Mouse (Mus musculus) hindbrain, embryonic 14.5 days (tissue): ENCODE measurements around the gene Smco4. TPM values are rescaled to one million over a fixed set of nuclear protein-coding genes. Genes with fewer than 3 reads are reported as not detected.
"Not testable (repeated sequence)": the region's sequence is repeated elsewhere in the genome, so short reads cannot be mapped to it uniquely, and the experiment has no call there.

ENCODE experiments used
- ATAC-seq: fragments of 200-750 bp; cut with Nextera tagmentation; 2 replicates; pipeline ENCODE4 v1.8.0; 2017; ENCODE audit warnings: moderate number of reproducible peaks, mild to moderate bottlenecking, moderate TSS enrichment, moderate library complexity; ENCODE audit not compliant: low FRiP score
- DNase-seq: peaks from one replicate; pipeline ENCODE4 v3.0.0-alpha.2; 2015; ENCODE audit warnings: low spot score
- H3K27ac ChIP-seq: fragments of 300-500 bp; sonication (generic); 2 replicates; pipeline ENCODE4 v1.5.1; 2014; ENCODE audit warnings: mild to moderate bottlenecking, moderate library complexity
- H3K27me3 ChIP-seq: fragments of 300-500 bp; sonication (generic); 2 replicates; pipeline ENCODE4 v1.6.1; 2014; ENCODE audit warnings: mild to moderate bottlenecking, low read length, mixed read lengths; ENCODE audit not compliant: control insufficient read depth, insufficient read depth
- H3K36me3 ChIP-seq: fragments of 300-500 bp; sonication (generic); replicated peaks from 2 replicates; pipeline ENCODE4 v1.6.1; 2014; ENCODE audit not compliant: control insufficient read depth, insufficient read depth
- H3K4me1 ChIP-seq: fragments of 300-500 bp; sonication (generic); replicated peaks from 2 replicates; pipeline ENCODE4 v1.6.1; 2014; ENCODE audit warnings: antibody characterized with exemption, low read length, mixed read lengths; ENCODE audit not compliant: control insufficient read depth, insufficient read depth
- H3K4me2 ChIP-seq: fragments of 300-500 bp; sonication (generic); replicated peaks from 2 replicates; pipeline ENCODE4 v1.6.1; 2014; ENCODE audit warnings: mild to moderate bottlenecking, moderate library complexity
- H3K4me3 ChIP-seq: fragments of 300-500 bp; sonication (generic); replicated peaks from 2 replicates; pipeline ENCODE4 v1.5.1; 2014; ENCODE audit warnings: mild to moderate bottlenecking, low read length
- H3K9ac ChIP-seq: fragments of 300-500 bp; sonication (generic); 2 replicates; pipeline ENCODE4 v1.6.1; 2014
- H3K9me3 ChIP-seq: fragments of 300-500 bp; sonication (generic); 2 replicates; pipeline ENCODE4 v1.6.1; 2016; ENCODE audit warnings: low read length; ENCODE audit not compliant: control insufficient read depth
- WGBS: fragments of 180-500 bp; shearing (Covaris S2); extraction: QIAGEN DNeasy Blood & Tissue Kit; methylation state at CpG from one replicate; pipeline ENCODE4 v1.1.7; 2014; 5-methylcytosine and 5-hydroxymethylcytosine counted together
- polyA plus RNA-seq: library from polyadenylated mRNA; unstranded; fragments of >200 nt; fragmentation: Nextera tagmentation; extraction: Ambion mirVana; gene quantifications from 2 replicates; pipeline ENCODE4 v1.2.1, GENCODE M21; 2014

Gene Smco4
- polyA plus RNA-seq, 1 experiment from 2014 or later: 2.2 TPM

DNA sequence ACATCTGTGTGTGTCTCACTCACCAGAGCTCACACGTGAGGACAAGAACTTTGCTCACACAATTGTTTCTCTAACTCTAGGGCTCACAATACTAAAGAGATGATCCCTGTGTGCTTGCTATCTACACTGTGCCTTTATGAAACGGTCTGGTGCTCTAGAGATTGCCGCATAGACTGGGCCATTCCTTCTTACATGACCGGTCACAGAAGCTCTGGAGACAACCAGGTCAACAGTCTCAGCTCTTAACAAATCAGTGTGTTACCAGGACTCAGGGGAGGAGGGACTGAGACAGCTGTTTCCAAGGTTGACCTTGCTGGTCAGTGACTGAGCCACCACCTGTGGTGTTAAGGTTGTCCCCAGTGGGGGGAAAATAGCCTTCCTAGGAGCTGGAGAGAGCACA is 1.5 kb upstream of the Smco4 start:
- Histone ChIP-seq H3K27ac (no peak overlapping the region), H3K9me3 (no peaks in the 10 kb centered on the region), H3K9ac (no peak overlapping the region), H3K4me2 (no peak overlapping the region), H3K4me3 (no peak overlapping the region), H3K36me3 (no peaks in the 10 kb centered on the region), H3K27me3 (no peaks in the 10 kb centered on the region; the same call in 1 of the 2 replicates), H3K4me1 (peaks cover 15% of the 10 kb centered on the region)
- 82% methylated on average over 4 of the region's 4 CpGs for WGBS
- ATAC-seq (no peak), DNase-seq (no peak)

DNA sequence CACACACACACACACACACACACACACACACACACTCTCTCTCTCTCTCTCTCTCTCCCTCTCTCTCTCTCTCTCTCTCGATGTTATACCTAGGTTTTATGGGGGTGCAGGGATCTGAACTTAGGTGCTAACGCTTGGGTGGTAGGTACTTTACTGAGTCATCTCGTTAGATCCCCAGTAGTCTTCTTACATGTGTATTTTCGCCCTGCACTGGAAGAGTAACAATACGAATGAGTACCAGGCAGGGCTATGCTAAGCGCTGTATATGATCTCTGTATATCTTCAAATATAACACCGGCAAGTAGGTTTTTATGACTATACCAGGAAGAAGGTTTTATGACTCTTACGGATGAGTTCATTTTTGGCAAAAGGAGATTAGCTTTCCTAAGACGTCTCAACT is 831 bp upstream of the Smco4 start:
- 87% methylated on average over 9 of the region's 9 CpGs for WGBS
- DNase-seq (no peak), ATAC-seq (no peak)
- H3K4me3 ChIP-seq: no peak overlapping the region
- H3K36me3 ChIP-seq: no peaks in the 10 kb centered on the region
- H3K9ac ChIP-seq: no peak overlapping the region
- peaks cover 15% of the 10 kb centered on the region for H3K4me1 ChIP-seq
- H3K4me2 ChIP-seq: no peak overlapping the region
- no peaks in the 10 kb centered on the region for H3K9me3 ChIP-seq
- H3K27me3 ChIP-seq: no peaks in the 10 kb centered on the region; the same call in 1 of the 2 replicates
- no peak overlapping the region for H3K27ac ChIP-seq

DNA sequence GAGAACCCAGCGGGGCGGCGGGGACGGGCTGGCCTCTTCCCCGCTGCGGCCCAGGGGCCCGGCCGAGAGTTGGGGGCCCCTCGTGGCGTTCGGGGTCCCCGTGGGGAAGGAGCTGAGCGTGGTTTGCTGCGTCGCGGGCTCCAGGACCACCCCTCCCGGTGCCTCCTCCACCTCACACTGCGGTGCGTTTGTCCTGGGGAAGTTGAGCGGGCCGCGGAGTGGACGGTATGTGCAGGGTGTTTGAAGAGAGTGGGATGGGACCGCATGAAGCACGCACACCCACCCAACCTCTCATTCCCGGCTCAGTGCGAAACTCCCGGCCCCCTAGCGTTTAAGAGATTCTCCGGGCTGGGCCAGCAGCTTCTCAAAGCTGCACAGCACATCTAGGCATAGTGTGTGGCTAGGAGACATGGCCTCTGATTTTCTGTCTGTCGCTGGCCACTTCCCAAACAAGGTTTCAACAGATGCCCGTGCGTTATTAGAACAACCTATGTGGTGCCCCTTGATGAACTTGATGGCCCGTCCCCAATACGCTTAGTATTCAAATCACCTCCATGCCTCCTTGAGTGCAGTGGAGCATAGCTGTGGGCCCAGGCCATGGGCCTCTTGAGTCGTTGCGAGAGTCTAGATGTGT is 810 bp downstream of the Smco4 start:
- Histone ChIP-seq H3K4me3 (peak overlapping the region; percentile 75), H3K4me2 (peak overlapping the region; percentile 83), H3K9ac (peak overlapping the region; percentile 85), H3K36me3 (no peaks in the 10 kb centered on the region), H3K27ac (peak overlapping the region; percentile 66), H3K4me1 (peaks cover 15% of the 10 kb centered on the region), H3K9me3 (no peaks in the 10 kb centered on the region), H3K27me3 (no peaks in the 10 kb centered on the region; the same call in 1 of the 2 replicates)
- WGBS: 2% methylated on average over 35 of the region's 37 CpGs
- ATAC-seq (peak; percentile 76), DNase-seq (peak; percentile 61)

DNA sequence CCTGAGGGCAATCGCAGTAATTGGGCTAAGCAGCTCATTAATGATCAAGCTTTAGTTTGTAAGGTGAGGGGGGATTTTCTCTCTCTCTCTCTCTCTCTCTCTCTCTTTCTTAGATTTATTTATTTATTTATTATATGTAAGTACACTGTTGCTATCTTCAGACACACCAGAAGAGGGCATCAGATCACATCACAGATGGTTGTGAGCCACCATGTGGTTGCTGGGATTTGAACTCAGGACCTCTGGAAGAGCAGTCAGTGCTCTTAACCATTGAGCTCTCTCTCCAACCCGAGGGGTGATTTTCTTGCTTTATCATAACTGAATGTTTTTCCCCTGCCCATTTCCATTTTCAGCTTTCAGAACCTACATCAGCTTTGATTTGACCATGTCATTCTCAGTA is 2.0 kb downstream of the Smco4 start:
- DNase-seq, H3K4me3 ChIP-seq, H3K9ac ChIP-seq, H3K36me3 ChIP-seq, H3K27me3 ChIP-seq, H3K4me2 ChIP-seq, H3K27ac ChIP-seq, ATAC-seq, H3K9me3 ChIP-seq: not testable (repeated sequence)
- peaks cover 15% of the 10 kb centered on the region for H3K4me1 ChIP-seq
- WGBS: 95% methylated on average over 2 of the region's 2 CpGs

DNA sequence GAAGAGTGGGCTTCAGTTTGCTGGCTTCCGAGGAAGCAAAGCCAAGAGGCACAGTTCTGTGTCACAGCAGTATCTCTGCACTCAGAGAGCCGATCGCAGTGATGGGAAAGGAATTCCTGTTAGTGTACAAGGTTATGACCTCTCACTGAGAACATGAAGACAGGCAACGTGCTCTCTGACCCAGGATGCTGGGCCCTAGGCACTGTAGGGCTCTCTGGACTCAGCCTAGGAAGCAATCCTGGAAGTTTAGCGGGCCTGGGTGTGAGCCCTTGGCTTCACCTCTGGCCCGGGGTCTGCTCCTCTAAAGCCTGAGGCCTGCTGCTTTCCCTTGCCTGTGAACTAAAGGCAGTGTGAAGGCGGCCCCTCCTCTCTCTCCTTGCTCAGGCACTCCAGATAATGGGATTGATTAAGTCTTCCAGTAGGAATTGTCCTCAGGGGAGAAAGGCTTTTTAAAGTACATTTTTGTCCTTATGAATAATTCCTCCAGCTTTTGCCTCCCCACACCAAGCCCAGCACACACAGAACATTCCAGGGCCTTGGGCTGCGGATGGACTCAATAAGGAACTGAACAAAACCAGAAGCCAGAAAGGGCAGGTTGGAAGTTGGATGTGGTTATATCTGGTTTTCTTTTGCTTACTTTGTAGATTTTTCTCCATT is 2.8 kb downstream of the Smco4 start:
- WGBS: 17% methylated on average over 8 of the region's 8 CpGs
- no peaks in the 10 kb centered on the region for H3K36me3 ChIP-seq
- no peak overlapping the region for H3K4me2 ChIP-seq
- H3K27ac ChIP-seq: no peak overlapping the region
- H3K4me1 ChIP-seq: peaks cover 15% of the 10 kb centered on the region
- H3K9ac ChIP-seq: no peak overlapping the region
- H3K9me3 ChIP-seq: no peaks in the 10 kb centered on the region
- H3K27me3 ChIP-seq: no peaks in the 10 kb centered on the region; the same call in 1 of the 2 replicates
- no peak overlapping the region for H3K4me3 ChIP-seq
- DNase-seq: no peak
- ATAC-seq: no peak

DNA sequence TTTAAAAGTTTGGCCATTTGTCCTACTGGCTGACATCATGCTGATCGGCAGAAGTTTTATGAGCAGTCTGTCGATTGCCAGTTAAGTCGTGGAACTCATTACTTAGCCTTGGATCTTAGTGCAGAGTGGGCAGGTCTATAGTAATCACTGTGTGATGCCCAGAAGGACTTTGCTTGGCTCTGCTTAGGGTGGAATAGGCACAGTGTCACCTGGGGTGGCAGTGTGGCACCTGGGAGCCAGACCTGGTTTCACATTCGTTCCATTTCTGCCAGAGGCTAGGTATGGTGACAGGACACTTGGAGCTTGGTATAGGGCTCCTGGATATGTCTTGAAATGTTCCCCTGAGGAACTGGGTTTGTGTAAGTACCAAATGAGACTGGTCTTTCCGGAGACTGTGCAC is 6.8 kb downstream of the Smco4 start:
- no peak for DNase-seq
- H3K9me3 ChIP-seq: no peaks in the 10 kb centered on the region
- H3K27ac ChIP-seq: no peak overlapping the region
- peaks cover 5% of the 10 kb centered on the region for H3K4me1 ChIP-seq
- H3K36me3 ChIP-seq: no peaks in the 10 kb centered on the region
- no peak overlapping the region for H3K4me3 ChIP-seq
- H3K27me3 ChIP-seq: no peaks in the 10 kb centered on the region
- H3K4me2 ChIP-seq: no peak overlapping the region
- no peak for ATAC-seq
- 90% methylated on average over 5 of the region's 5 CpGs for WGBS
- no peak overlapping the region for H3K9ac ChIP-seq

DNA sequence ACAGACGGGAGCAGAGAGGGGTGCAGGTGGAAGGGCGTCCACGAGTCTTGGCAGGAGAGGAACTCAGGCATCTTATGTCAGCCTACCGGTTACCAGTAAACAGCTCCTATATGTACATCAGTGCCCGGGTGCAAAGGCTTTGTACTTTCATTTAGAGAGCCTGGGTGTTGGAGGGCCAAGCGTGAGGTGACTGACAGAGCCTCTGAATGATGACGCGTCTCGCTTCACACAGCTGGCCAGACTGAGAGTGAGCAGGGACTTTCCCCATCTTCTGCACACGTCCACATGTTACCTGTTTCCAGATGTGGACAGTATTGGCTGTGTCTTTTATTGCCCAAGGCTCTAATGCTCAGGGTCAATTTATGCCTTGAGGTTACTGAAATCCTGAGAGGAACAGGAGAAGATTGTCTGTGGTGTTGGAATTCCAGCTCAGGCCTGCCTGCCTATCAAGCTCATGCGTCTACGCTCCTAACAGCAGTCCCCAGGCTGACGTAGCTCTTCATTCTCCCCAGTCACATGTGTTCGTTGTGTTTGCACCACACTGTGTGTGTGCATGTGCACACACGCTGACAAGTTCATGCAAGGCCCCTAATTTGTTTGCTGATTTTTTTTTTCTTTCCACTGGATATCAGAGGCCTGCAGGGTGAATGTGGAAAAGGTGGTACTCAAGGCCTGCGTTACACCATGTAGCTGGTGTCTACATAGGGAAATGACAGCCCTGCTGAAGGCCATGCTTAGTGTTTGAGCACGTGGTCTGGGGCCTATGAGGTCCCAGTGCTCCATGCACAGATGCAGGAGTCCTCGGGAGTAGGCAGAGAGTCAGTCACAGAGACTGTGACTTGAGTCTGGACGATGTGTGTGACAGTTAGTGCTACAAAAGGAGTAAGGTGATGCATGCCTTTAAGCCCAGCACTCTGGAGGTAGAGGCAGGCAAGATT is 8.4 kb downstream of the Smco4 start:
- Histone ChIP-seq H3K4me1 (no peaks in the 10 kb centered on the region; the same call in 1 of the 2 replicates), H3K9me3 (no peaks in the 10 kb centered on the region), H3K4me2 (no peak overlapping the region), H3K4me3 (no peak overlapping the region), H3K27ac (no peak overlapping the region), H3K27me3 (no peaks in the 10 kb centered on the region), H3K9ac (no peak overlapping the region), H3K36me3 (no peaks in the 10 kb centered on the region)
- 77% methylated on average over 19 of the region's 19 CpGs for WGBS
- ATAC-seq (no peak), DNase-seq (no peak)

DNA sequence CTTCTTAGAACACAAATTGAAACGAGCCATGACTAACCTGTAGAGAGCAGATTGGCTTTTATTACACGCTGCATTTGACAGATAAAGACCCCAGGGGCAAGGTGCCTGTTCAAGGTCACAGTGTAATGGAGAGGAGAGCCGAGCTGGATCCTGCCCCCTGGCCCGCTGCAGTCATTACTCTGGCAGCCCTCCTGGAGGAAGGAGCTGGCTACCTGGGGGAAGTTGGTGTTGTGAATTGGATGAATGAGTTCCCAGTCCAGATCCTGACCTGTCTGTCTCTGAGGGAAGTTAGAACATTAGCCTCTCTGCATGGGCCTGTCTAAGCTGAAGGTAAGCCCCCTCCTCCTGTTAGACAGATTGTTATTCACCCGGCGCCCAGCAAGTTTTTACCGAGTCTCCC is 9.2 kb downstream of the Smco4 start:
- no peaks in the 10 kb centered on the region for H3K9me3 ChIP-seq
- no peak overlapping the region for H3K4me3 ChIP-seq
- H3K4me1 ChIP-seq: no peaks in the 10 kb centered on the region; the same call in 1 of the 2 replicates
- no peaks in the 10 kb centered on the region for H3K27me3 ChIP-seq
- H3K4me2 ChIP-seq: no peak overlapping the region
- 46% methylated on average over 7 of the region's 7 CpGs for WGBS
- H3K36me3 ChIP-seq: no peaks in the 10 kb centered on the region
- H3K9ac ChIP-seq: no peak overlapping the region
- no peak for ATAC-seq
- H3K27ac ChIP-seq: no peak overlapping the region
- no peak for DNase-seq

DNA sequence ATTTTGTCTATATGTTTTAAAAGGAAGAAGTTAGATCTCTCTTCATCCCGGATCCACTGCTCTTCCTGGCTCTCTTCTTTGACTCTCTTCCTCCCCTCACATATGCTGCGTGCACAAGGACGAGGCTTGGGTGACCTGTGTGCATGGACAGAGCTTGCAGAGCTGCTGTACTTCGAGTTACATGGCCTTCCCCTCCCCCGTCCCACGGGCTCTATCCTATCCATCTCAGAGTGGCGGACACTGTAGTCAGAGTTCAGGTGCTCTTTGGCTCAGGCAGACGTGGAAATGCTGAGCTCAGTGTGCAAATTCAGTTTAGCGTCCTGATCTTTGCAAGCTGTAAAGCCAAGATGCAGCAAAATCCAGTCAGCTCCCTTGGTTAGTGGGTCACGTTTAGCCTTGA is 10.1 kb downstream of the Smco4 start:
- no peak overlapping the region for H3K4me3 ChIP-seq
- ATAC-seq: no peak

More for the DNA sequence above, 10.1 kb downstream of the Smco4 start:
- H3K4me1 ChIP-seq: no peaks in the 10 kb centered on the region; the same call in 1 of the 2 replicates
- H3K9me3 ChIP-seq: no peaks in the 10 kb centered on the region
- DNase-seq: no peak
- H3K9ac ChIP-seq: no peak overlapping the region
- no peak overlapping the region for H3K27ac ChIP-seq
- H3K27me3 ChIP-seq: no peaks in the 10 kb centered on the region
- WGBS: 72% methylated on average over 10 of the region's 10 CpGs
- no peak overlapping the region for H3K4me2 ChIP-seq
- H3K36me3 ChIP-seq: no peaks in the 10 kb centered on the region
